Mouse (Mus musculus): ENCODE results near the gene Tmeff1.

The Tmeff1 gene

GRCm38 (mm10) chr4:48622246-48622645, 37.3 kb downstream of the Tmeff1 start:
- no peak for DNase-seq (ENCODE audit: low read depth, low spot score)

DNA sequence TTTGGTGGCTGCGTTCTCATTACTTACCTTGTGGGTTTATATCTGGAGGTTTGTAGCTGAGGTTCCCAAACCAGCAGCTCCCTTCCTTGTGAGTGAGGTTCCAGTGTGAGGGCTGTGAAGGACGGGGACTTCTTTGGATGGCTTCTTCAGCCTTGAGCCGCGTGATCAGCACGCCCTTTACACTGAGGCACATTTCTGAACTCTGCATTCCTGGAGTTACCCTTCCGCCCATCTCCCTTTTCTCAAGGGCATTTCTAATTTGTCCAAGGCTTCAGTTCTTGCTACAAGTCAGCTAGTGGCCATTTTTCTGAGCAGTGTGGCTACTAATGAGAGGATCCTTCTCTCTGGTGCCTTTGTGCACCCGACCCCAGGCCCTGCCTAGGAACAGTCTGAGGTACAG, 38.0 kb downstream of the Tmeff1 start:
- no peak for DNase-seq (ENCODE audit: low read depth, low spot score)

- DNase-seq (ENCODE audit: low read depth, low spot score), result no peak
These were observed 40.0 kb downstream of the Tmeff1 start for GRCm38 (mm10) chr4:48624961-48625360.

- DNase-seq (ENCODE audit: low read depth, low spot score), result no peak
These were observed 40.9 kb downstream of the Tmeff1 start for GRCm38 (mm10) chr4:48625836-48626235.

DNA sequence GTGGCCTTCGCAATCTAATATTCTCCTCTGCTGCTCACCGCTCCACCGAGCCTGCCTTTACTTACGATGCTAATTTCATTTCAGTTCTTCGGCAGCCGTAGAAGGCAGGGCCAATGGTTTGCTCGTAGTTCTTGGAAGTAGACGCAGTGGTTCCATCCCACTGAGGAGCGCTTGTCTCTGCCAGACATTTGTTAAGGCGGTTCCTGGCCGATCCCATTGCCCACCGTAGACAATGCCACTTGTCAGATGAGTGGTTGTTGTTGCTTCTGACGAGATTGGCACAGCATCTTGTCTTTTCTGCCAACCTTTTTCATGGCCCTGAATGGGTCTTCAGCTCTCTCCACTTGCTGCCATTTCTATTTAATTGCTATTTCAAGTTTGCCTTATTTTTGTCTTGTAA, 44.5 kb downstream of the Tmeff1 start:
- DNase-seq (ENCODE audit: low read depth, low spot score), result no peak

GRCm38 (mm10) chr4:48633529-48633928, 48.6 kb downstream of the Tmeff1 start:
- no peak for DNase-seq (ENCODE audit: low read depth, low spot score)

GRCm38 (mm10) chr4:48634058-48634457, 49.1 kb downstream of the Tmeff1 start:
- DNase-seq (ENCODE audit: low read depth, low spot score), result no peak

DNA sequence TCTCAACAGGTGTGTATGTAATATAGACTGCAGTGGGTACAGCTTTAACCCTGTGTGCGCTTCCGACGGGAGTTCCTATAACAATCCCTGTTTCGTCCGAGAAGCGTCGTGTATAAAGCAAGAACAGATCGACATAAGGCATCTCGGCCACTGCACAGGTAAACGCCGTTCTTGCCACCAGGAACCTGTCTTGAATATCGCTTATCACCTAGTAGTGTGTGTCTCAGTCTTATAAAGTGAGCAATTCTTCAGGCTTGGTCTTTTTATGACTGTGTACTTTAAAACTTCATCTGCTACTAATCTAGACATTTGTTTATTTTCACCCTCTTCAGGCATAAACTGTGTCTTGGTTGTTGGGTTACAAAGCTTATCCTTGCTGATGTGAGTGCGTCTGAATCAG, 51.9 kb downstream of the Tmeff1 start:
- DNase-seq (ENCODE audit: low read depth, low spot score), result no peak

- no peak for DNase-seq (ENCODE audit: low read depth, low spot score)
These were observed 53.2 kb downstream of the Tmeff1 start for GRCm38 (mm10) chr4:48638132-48638531.

- peak; percentile 30 for DNase-seq (ENCODE audit: low read depth, low spot score)
These were observed 54.5 kb downstream of the Tmeff1 start for GRCm38 (mm10) chr4:48639503-48639902.

- no peak for DNase-seq (ENCODE audit: low read depth, low spot score)
These were observed 58.8 kb downstream of the Tmeff1 start for GRCm38 (mm10) chr4:48643801-48644200.

GRCm38 (mm10) chr4:48646143-48646542, 61.2 kb downstream of the Tmeff1 start:
- DNase-seq (ENCODE audit: low read depth, low spot score), result no peak

DNA sequence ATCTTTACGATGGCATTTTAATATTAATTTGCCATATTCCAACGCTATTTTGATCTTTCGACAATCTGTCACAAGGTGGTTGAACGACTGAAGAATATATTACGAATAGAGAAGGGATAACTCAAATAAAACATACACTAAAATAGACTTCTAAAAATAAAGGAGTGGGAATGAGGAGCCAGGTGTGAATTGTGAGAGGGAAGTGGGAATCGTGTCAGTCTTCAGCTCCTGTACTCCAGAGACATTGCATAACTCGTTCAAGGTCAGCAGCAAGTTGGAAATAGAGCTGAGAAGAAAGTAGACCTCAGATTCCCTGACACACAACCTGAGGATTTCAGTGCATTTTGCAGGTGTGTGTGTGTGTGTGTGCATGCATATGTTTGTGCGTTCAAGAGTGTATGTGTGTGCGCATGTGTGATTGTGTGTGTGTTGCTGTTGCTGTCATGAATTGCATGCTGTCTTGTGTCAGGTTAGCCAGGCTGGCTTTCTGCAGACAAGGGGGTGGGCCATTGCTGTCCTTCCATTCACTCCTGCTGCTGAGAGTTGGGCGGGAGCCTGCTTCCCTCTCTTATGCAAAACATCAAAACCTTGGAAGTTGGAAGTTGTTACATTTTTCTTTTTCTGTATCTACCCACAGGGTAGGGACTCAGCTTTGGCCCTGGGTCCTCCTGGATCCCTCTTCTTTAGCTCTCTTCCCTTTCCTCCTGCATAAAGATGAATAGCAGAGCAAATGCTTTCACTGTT, 65.8 kb downstream of the Tmeff1 start:
- no peak for DNase-seq (ENCODE audit: low read depth, low spot score)

DNA sequence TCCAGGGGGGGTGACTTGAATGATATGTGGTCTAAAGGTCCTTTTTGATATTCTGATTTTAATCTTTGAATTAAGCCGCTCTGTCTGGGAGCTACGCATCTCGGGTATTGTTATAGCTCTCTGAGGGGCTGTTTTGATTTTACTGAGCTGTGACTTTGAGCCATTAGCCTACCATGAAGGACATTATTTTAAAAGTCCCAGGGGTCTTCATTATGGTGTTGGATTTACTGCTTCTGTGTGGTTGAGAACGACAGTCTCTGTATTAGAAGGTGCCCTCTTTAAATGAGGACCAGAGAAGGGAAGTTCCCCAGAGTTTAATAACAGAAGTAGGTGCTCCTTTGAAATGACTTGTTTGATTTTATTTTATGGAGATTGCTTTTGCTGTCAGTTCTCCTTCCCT, 69.1 kb downstream of the Tmeff1 start:
- no peak for DNase-seq (ENCODE audit: low read depth, low spot score)

- no peak for DNase-seq (ENCODE audit: low read depth, low spot score)
These were observed 71.6 kb downstream of the Tmeff1 start for GRCm38 (mm10) chr4:48656530-48656929.

- no peak for DNase-seq (ENCODE audit: low read depth, low spot score)
These were observed 75.2 kb downstream of the Tmeff1 start for GRCm38 (mm10) chr4:48660144-48660543.

- no peak for DNase-seq (ENCODE audit: low read depth, low spot score)
These were observed 75.9 kb downstream of the Tmeff1 start for GRCm38 (mm10) chr4:48660619-48661575.

DNA sequence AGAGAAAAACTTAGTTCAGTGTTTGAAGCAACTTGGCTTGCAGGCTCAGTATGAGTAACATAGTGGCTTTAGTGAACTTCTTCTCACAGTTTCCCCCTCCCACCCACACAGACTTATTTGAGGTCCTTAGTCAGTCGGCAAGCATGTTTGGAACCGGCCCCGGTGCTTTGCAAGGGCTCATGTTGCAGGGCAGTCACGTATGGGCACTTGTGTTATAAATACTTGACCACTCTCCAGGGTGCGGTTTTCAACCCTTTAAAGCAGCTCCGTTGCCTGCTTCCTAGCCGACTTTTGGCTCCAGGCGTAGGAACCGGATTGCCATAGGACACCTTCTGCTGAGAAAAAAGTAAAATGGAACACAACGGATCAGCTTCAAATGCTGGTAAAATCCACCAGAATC, 78.3 kb downstream of the Tmeff1 start, which contains the start of gene Cavin4:
Cavin4 (plus strand) TSS at position 244 of the 400 bp plus-strand sequence.
- DNase-seq (ENCODE audit: low read depth, low spot score), result no peak

DNA sequence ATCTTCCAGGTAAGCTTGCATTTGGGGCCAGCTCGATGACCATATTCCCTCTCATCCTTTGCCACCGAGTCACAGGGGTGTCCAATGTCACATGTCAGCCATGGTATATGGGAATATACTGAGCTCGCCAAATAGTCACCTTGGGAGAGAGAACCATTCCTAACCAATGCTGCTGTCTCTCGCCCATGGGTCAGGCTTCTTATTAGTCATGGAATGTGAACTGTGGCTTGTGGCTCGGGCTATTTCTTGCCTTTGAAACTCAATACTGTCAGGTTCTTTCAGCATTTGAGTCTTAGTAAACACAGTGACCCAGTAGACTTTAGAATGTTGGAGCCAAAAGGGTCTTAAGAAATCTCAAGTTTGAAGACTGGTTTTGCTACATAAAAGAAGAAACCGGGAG, 79.0 kb downstream of the Tmeff1 start:
- no peak for DNase-seq (ENCODE audit: low read depth, low spot score)

DNA sequence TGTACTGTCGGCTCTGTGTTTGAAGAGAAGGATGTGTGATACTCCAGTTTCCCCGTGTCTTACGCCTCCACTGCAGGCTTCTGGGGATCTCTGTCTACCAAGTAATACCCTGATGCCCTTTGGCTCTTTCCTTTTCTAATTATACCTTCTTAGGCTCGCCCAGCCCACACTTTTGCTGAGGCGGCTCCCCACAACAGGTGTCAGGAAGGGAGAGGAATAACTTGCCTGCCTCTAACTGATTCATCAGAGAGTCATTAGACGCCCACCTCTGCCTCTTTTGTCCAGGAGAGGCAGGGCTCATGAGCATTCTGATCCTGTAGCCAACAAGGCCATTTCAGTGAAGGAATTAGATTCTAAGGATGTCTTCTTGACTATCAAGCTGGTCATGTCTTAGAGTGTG, 82.3 kb downstream of the Tmeff1 start:
- DNase-seq (ENCODE audit: low read depth, low spot score), result no peak

DNA sequence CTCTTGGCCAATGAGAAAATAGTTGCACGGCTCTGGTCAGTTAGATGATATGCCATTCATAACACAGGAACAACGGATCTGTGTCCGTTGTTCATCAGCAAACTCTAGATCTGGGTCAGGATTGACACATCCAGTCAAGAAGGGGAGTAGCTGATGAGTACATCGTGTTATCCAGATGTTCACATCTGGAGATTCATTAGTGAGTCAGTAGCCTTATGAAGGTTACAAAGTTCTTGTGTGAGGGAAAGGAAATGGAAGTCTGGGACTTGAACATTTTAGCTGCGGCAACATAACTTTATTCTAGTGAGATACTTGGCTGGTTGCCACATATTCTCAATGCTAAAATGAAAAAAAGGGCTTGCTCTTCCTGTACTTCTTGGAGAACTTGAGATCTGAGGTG, 87.9 kb downstream of the Tmeff1 start:
- DNase-seq (ENCODE audit: low read depth, low spot score), result no peak

- DNase-seq (ENCODE audit: low read depth, low spot score), result no peak
These were observed 89.4 kb downstream of the Tmeff1 start for GRCm38 (mm10) chr4:48674412-48674811.
